27 mouse cellular contexts compared by ENCODE assay signal in genomic region chr12:101074821-101075429, GRCm38 (mm10). TPM values are rescaled to one million over a fixed set of nuclear protein-coding genes. Genes with fewer than 3 reads are reported as not detected.
DNase-seq lines count a peak whose midpoint lies in the region; ATAC-seq and TF ChIP-seq lines count a peak whose summit lies in the region.
"Had no signal": no experiment of that assay in that cellular context is flagged by ENCODE, and none has a peak within 500 bp of the region (broad histone marks: within the 10 kb centered on the region; RNA-seq: fewer than 3 reads in every experiment).

No protein-coding gene starts in this region.

- no peak overlapping the region for H3K4me2 ChIP-seq in lung, postnatal 0 days (replicated peaks; ENCODE audit: low read depth, low read length)
- H3K4me2 ChIP-seq: embryonic facial prominence, embryonic 12.5 days; forebrain, embryonic 12.5 days; kidney, embryonic 15.5 days; limb, embryonic 13.5 days; neural tube, embryonic 13.5 days had no signal

- H3K4me1 ChIP-seq in lung, postnatal 0 days (ENCODE audit: insufficient read depth, low read depth, low read length) = no peaks in the 10 kb centered on the region
- H3K4me1 ChIP-seq in lung, adult 2 months (ENCODE audit: control insufficient read depth, insufficient read depth, low read length) = peaks cover 13% of the 10 kb centered on the region
- H3K4me1 ChIP-seq: embryonic facial prominence, embryonic 12.5 days; kidney, embryonic 15.5 days; limb, embryonic 13.5 days; midbrain, embryonic 10.5 days had no signal

- H3K4me3 ChIP-seq in gastrocnemius, adult 2 months = peak overlapping the region; percentile 5
- H3K4me3 ChIP-seq in lung, postnatal 0 days (ENCODE audit: low read depth, low read length) = no peak overlapping the region
- no peak overlapping the region for H3K4me3 ChIP-seq in lung, adult 2 months (replicated peaks; ENCODE audit: extremely low read depth, low read depth, low read length)
- H3K4me3 ChIP-seq: embryonic facial prominence, embryonic 12.5 days; erythroblast, embryonic 14.5 days; forebrain, embryonic 12.5 days; hindbrain, embryonic 10.5 days; kidney, embryonic 15.5 days; limb, embryonic 13.5 days; midbrain, embryonic 10.5 days; myocyte; neural tube, embryonic 13.5 days had no signal

- no peak for DNase-seq in gastrocnemius, adult 2 months
- DNase-seq in gastrocnemius, adult 18-20 months (ENCODE audit: low spot score) = no peak
- DNase-seq in lung, postnatal 0 days (ENCODE audit: low spot score) = no peak
- no peak for DNase-seq in lung, adult 2 months
- no peak for DNase-seq in adrenal gland, adult 18-20 months (ENCODE audit: low spot score in 2 of 2)
- DNase-seq in MN1 (ENCODE audit: low spot score) = no peak
- DNase-seq: cerebellum, adult 18-20 months; cerebellum, postnatal 25 days; gastrocnemius, postnatal 10 days; kidney, adult 11 months; kidney, postnatal 36 days; retina, postnatal 1 day; right cerebral cortex, postnatal 4 days; thymus, postnatal 36 days had no signal

- no peaks in the 10 kb centered on the region for H3K36me3 ChIP-seq in lung, postnatal 0 days (ENCODE audit: insufficient read depth, low read length)

- intact Hi-C loops in gastrocnemius, adult 2 months (cut with DNase I) = no loop called here

- no peak for TF ChIP-seq CTCF in gastrocnemius, adult 2 months (IDR thresholded peaks at IDR 0.05)
- TF ChIP-seq CTCF in lung, postnatal 0 days (IDR thresholded peaks at IDR 0.05) = no peak
- TF ChIP-seq CTCF in lung, adult 2 months (IDR thresholded peaks at IDR 0.05; ENCODE audit: insufficient read depth, low read length) = no peak

- H3K27me3 ChIP-seq in lung, postnatal 0 days (replicated peaks; ENCODE audit: insufficient read depth, low read length) = no peaks in the 10 kb centered on the region
- H3K27me3 ChIP-seq: embryonic facial prominence, embryonic 12.5 days; forebrain, embryonic 12.5 days; kidney, embryonic 15.5 days; limb, embryonic 13.5 days; neural tube, embryonic 13.5 days had no signal

- no peak for ATAC-seq in lung, postnatal 0 days
- peak; percentile 74 for ATAC-seq in activated CD4-positive, CD25-positive, alpha-beta regulatory T cell, adult 4 months
- ATAC-seq in inflammation-experienced regulatory T-cells, adult 6 months = peak; percentile 67
- ATAC-seq: hindbrain, postnatal 0 days; midbrain, embryonic 16.5 days had no signal

- TF ChIP-seq EP300 in lung, postnatal 0 days (IDR thresholded peaks at IDR 0.05) = no peak

- no peak overlapping the region for H3K9ac ChIP-seq in lung, postnatal 0 days (replicated peaks; ENCODE audit: low read depth)
- H3K9ac ChIP-seq: embryonic facial prominence, embryonic 12.5 days; forebrain, embryonic 12.5 days; kidney, embryonic 15.5 days; limb, embryonic 13.5 days; neural tube, embryonic 13.5 days had no signal

- peak overlapping the region; percentile 3; the same call in 1 of the 2 replicates for H3K27ac ChIP-seq in gastrocnemius, adult 2 months
- 0 out of 2 replicates have a peak overlapping the region, but pooled peaks have one; percentile 38 for H3K27ac ChIP-seq in lung, postnatal 0 days (ENCODE audit: low read length)
- H3K27ac ChIP-seq: embryonic facial prominence, embryonic 12.5 days; forebrain, embryonic 12.5 days; hindbrain, embryonic 10.5 days; hindbrain, postnatal 0 days; kidney, embryonic 15.5 days; limb, embryonic 13.5 days; midbrain, embryonic 10.5 days; neural tube, embryonic 13.5 days had no signal

- no peaks in the 10 kb centered on the region for H3K9me3 ChIP-seq in lung, postnatal 0 days (ENCODE audit: low read length)
- H3K9me3 ChIP-seq: embryonic facial prominence, embryonic 12.5 days; forebrain, embryonic 12.5 days; hindbrain, embryonic 10.5 days; kidney, embryonic 15.5 days; limb, embryonic 13.5 days; midbrain, embryonic 10.5 days; neural tube, embryonic 13.5 days had no signal

- no peak for TF ChIP-seq POLR2A in lung, adult 2 months (IDR thresholded peaks at IDR 0.05; ENCODE audit: borderline replicate concordance, extremely low read depth, low read depth, low read length)

- WGBS in lung, postnatal 0 days = 80% methylated on average over 4 of the region's 4 CpGs
- 64% methylated on average over 4 of the region's 4 CpGs for WGBS in lung, adult 2 months

RNA-seq across cellular contexts. Expression of gene Ppp4r3a, which starts 8.6 kb away (rescaled TPM):
- 10 to 100 TPM; 19.9 to 20.6 TPM for total RNA-seq in gastrocnemius, adult 2 months (2021)
- total RNA-seq in gastrocnemius, adult 18-20 months (2021) = 10 to 100 TPM; 17.7 to 18.5 TPM
- 16.4 and 20.5 TPM in 2 replicates for polyA plus RNA-seq in lung, postnatal 0 days (2015; fragmentation: Nextera tagmentation; extraction: Ambion mirVana)
- polyA plus RNA-seq in lung, adult 2 months (2012; rRNA removed) = 10.4 and 12.4 TPM in 2 replicates
- 10 to 100 TPM; 30.8 to 39.3 TPM for polyA plus RNA-seq in activated CD4-positive, CD25-positive, alpha-beta regulatory T cell, adult 4 months (2017; shearing (Covaris generic))
- 10 to 100 TPM; 29.1 to 41.7 (median 32.4) TPM for polyA plus RNA-seq in inflammation-experienced regulatory T-cells, adult 6 months (2017; shearing (Covaris generic))
- total RNA-seq in adrenal gland, adult 18-20 months (2021) = 10 to 100 TPM; 45.2 to 53.9 TPM

RNA-seq across cellular contexts. Expression of gene Ccdc88c, which starts 46.1 kb away (rescaled TPM):
- total RNA-seq in gastrocnemius, adult 2 months (2021) = 10 to 100 TPM; 28.4 to 34.7 TPM
- total RNA-seq in gastrocnemius, adult 18-20 months (2021) = 10 to 100 TPM; 30.1 to 34.5 TPM
- 6.9 and 7.4 TPM in 2 replicates for polyA plus RNA-seq in lung, postnatal 0 days (2015; fragmentation: Nextera tagmentation; extraction: Ambion mirVana)
- polyA plus RNA-seq in lung, adult 2 months (2012; rRNA removed) = 19.2 and 19.7 TPM in 2 replicates
- 10 to 100 TPM; 76.7 to 82.5 TPM for polyA plus RNA-seq in activated CD4-positive, CD25-positive, alpha-beta regulatory T cell, adult 4 months (2017; shearing (Covaris generic))
- 10 to 100 TPM; 65.8 to 96.2 (median 95.7) TPM for polyA plus RNA-seq in inflammation-experienced regulatory T-cells, adult 6 months (2017; shearing (Covaris generic))
- total RNA-seq in adrenal gland, adult 18-20 months (2021) = 1 to 10 TPM; 1.1 to 2.1 TPM
